Comparison of ENCODE assay signal across 8 mouse cellular contexts in genomic region chr9:103230151-103230951, GRCm38 (mm10). TPM values are rescaled to one million over a fixed set of nuclear protein-coding genes. Genes with fewer than 3 reads are reported as not detected.
DNase-seq lines count a peak whose midpoint lies in the region; ATAC-seq and TF ChIP-seq lines count a peak whose summit lies in the region.

Gene Gm20425 (minus strand): TSS chr9:103230307.
Gene Trf (minus strand): TSS chr9:103230444.

- peak within 1 kb of the TSS; percentile 37 for H3K9ac ChIP-seq in hindbrain, postnatal 0 days (replicated peaks; ENCODE audit: low read length)

- peak; percentile 85 for ATAC-seq in hindbrain, postnatal 0 days
- ATAC-seq in activated CD4-positive, CD25-positive, alpha-beta regulatory T cell, adult 4 months = no peak

- DNase-seq in adrenal gland, adult (ENCODE audit: inconsistent age in 2 of 2, low spot score in 1 of 2) = peak; percentile 56 to 71
- peak; percentile 35 for DNase-seq in cerebellum, adult 9-11 months
- DNase-seq in gastrocnemius, postnatal 10 days = peak; percentile 30
- DNase-seq in hindbrain, postnatal 0 days (ENCODE audit: low spot score) = peak; percentile 54
- peak; percentile 29 to 42 for DNase-seq in left cerebral cortex, adult 18-20 months (ENCODE audit: low spot score in 2 of 2)
- peak; percentile 79 for DNase-seq in lung, postnatal 25 days (ENCODE audit: low spot score)
- DNase-seq in right cerebral cortex, adult 18-20 months = peak; percentile 61

- 43% methylated on average over 29 of the region's 29 CpGs for whole genome bisulfite sequencing in hindbrain, postnatal 0 days

- H3K4me2 ChIP-seq in hindbrain, postnatal 0 days (ENCODE audit: low read depth, low read length) = peak within 1 kb of the TSS; percentile 41

- H3K36me3 ChIP-seq in hindbrain, postnatal 0 days (ENCODE audit: insufficient read depth, low read length) = no peaks in the 10 kb centered on the region

- H3K4me1 ChIP-seq in hindbrain, postnatal 0 days (ENCODE audit: insufficient read depth, low read length) = peaks cover 6% of the 10 kb centered on the region; the same call in 1 of the 2 replicates

- H3K4me3 ChIP-seq in hindbrain, postnatal 0 days (ENCODE audit: low read length) = peak within 1 kb of the TSS; percentile 15

- H3K9me3 ChIP-seq in hindbrain, postnatal 0 days (ENCODE audit: low read length) = no peaks in the 10 kb centered on the region

- TF ChIP-seq CTCF in hindbrain, postnatal 0 days (IDR thresholded peaks at IDR 0.05; ENCODE audit: low read depth) = no peak

- H3K27ac ChIP-seq in hindbrain, postnatal 0 days = peak within 1 kb of the TSS; percentile 76; the same call in 1 of the 2 replicates

- no peaks in the 10 kb centered on the region for H3K27me3 ChIP-seq in hindbrain, postnatal 0 days (ENCODE audit: insufficient read depth, low read length)

RNA-seq across cellular contexts. Expression of gene Gm20425, which starts in this region (rescaled TPM):
- total RNA-seq in gastrocnemius, postnatal 10 days (2021) = 1 to 10 TPM; 4.7 to 5.1 TPM
- total RNA-seq in hindbrain, postnatal 0 days (2014; rRNA removed) = 0.99 and 3.7 TPM in 2 replicates
- polyA plus RNA-seq in hindbrain, postnatal 0 days (2015; fragmentation: Nextera tagmentation; extraction: Ambion mirVana) = 3.3 and 5.2 TPM in 2 replicates
- total RNA-seq in left cerebral cortex, adult 18-20 months (2021) = 10 to 100 TPM; 10.4 to 12.2 TPM
- 1 to 10 TPM; 1.1 to 1.2 TPM for polyA plus RNA-seq in activated CD4-positive, CD25-positive, alpha-beta regulatory T cell, adult 4 months (2017; shearing (Covaris generic))

RNA-seq across cellular contexts. Expression of gene Trf, which starts in this region (rescaled TPM):
- total RNA-seq in gastrocnemius, postnatal 10 days (2021) = 10 to 100 TPM; 12.1 to 27.5 TPM
- 20.2 and 44.2 TPM in 2 replicates for total RNA-seq in hindbrain, postnatal 0 days (2014; rRNA removed)
- 42.1 and 45.4 TPM in 2 replicates for polyA plus RNA-seq in hindbrain, postnatal 0 days (2015; fragmentation: Nextera tagmentation; extraction: Ambion mirVana)
- total RNA-seq in left cerebral cortex, adult 18-20 months (2021) = 100 to 1,000 TPM; 170 to 179 TPM
- polyA plus RNA-seq in activated CD4-positive, CD25-positive, alpha-beta regulatory T cell, adult 4 months (2017; shearing (Covaris generic)) = 1 to 10 TPM; 1.3 to 1.9 TPM

Comparison
In these comparisons a context has a peak if more than half of its experiments do, and no peak if none do; other contexts are left out.
1. RNA of gene Trf (polyA plus RNA-seq): 42.1 to 45.4 TPM in hindbrain, postnatal 0 days; 1.3 to 1.9 TPM in activated CD4-positive, CD25-positive, alpha-beta regulatory T cell, adult 4 months; every median in the first group is over 10 times any median in the second.
2. Peak in every context shown above with its lines, with median percentiles within 50 percentile points of each other: DNase-seq.